Mouse (Mus musculus): ENCODE results near the gene Dcdc2b.
A peak's percentile ranks its signal among the peaks of the same experiment; 100 is the strongest.

Dcdc2b gene

GRCm38 (mm10) chr4:129621283-129621841, 7.3 kb upstream of the Dcdc2b start:
- DNase-seq (ENCODE audit: inconsistent ontology term), result no peak

GRCm38 (mm10) chr4:129620419-129621282, 6.6 kb upstream of the Dcdc2b start:
- DNase-seq (ENCODE audit: inconsistent ontology term), result no peak

GRCm38 (mm10) chr4:129618786-129619691, 5.0 kb upstream of the Dcdc2b start, which contains the start of gene Iqcc:
Gene Iqcc (minus strand): TSS chr4:129619099.
- peak; percentile 94 for DNase-seq (ENCODE audit: inconsistent ontology term)

- DNase-seq (ENCODE audit: inconsistent ontology term), result no peak
These were observed 4.0 kb upstream of the Dcdc2b start for GRCm38 (mm10) chr4:129618031-129618430.

- DNase-seq (ENCODE audit: inconsistent ontology term), result no peak
These were observed 3.1 kb upstream of the Dcdc2b start for GRCm38 (mm10) chr4:129617121-129617641.

- DNase-seq (ENCODE audit: inconsistent ontology term), result no peak
These were observed 2.6 kb upstream of the Dcdc2b start for GRCm38 (mm10) chr4:129616631-129617030.

GRCm38 (mm10) chr4:129615801-129616290, 1.8 kb upstream of the Dcdc2b start:
- no peak for DNase-seq (ENCODE audit: inconsistent ontology term)

GRCm38 (mm10) chr4:129610472-129610871, 3.6 kb downstream of the Dcdc2b start:
- DNase-seq (ENCODE audit: inconsistent ontology term), result no peak

- DNase-seq (ENCODE audit: inconsistent ontology term), result no peak
These were observed 4.0 kb downstream of the Dcdc2b start for GRCm38 (mm10) chr4:129610026-129610425.

- DNase-seq (ENCODE audit: inconsistent ontology term), result no peak
These were observed 4.9 kb downstream of the Dcdc2b start for GRCm38 (mm10) chr4:129609139-129609631.

- DNase-seq (ENCODE audit: inconsistent ontology term), result peak; percentile 59
These were observed 5.5 kb downstream of the Dcdc2b start for GRCm38 (mm10) chr4:129608426-129609025.

- DNase-seq (ENCODE audit: inconsistent ontology term), result peak; percentile 86
These were observed 13.6 kb downstream of the Dcdc2b start, which contains the start of the genes Eif3i and Tmem234 for GRCm38 (mm10) chr4:129600233-129601158. Gene Eif3i (minus strand): TSS chr4:129600648. Gene Tmem234 (plus strand): TSS chr4:129600668.

- no peak for DNase-seq (ENCODE audit: inconsistent ontology term)
These were observed 25.2 kb downstream of the Dcdc2b start for GRCm38 (mm10) chr4:129588865-129589264.

GRCm38 (mm10) chr4:129586943-129587342, 27.1 kb downstream of the Dcdc2b start:
- no peak for DNase-seq (ENCODE audit: inconsistent ontology term)

GRCm38 (mm10) chr4:129585773-129586172, 28.3 kb downstream of the Dcdc2b start:
- DNase-seq (ENCODE audit: inconsistent ontology term), result no peak

GRCm38 (mm10) chr4:129584884-129585608, 29.0 kb downstream of the Dcdc2b start:
- DNase-seq (ENCODE audit: inconsistent ontology term), result peak; percentile 92

- no peak for DNase-seq (ENCODE audit: inconsistent ontology term)
These were observed 29.7 kb downstream of the Dcdc2b start for GRCm38 (mm10) chr4:129584370-129584769.

GRCm38 (mm10) chr4:129582251-129582650, 31.8 kb downstream of the Dcdc2b start:
- DNase-seq (ENCODE audit: inconsistent ontology term), result no peak

GRCm38 (mm10) chr4:129580347-129580746, 33.7 kb downstream of the Dcdc2b start:
- DNase-seq (ENCODE audit: inconsistent ontology term), result no peak

Data from Muller cell, postnatal 12 days (primary cell).